Mouse (Mus musculus) thymus, adult 2 months (tissue): ENCODE data around the gene Emx1. TPM values are rescaled to one million over a fixed set of nuclear protein-coding genes. Genes with fewer than 3 reads are reported as not detected.
A peak's percentile ranks its signal among the peaks of the same experiment; 100 is the strongest.
"Not testable (repeated sequence)": the region's sequence is repeated elsewhere in the genome, so short reads cannot be mapped to it uniquely, and the experiment has no call there.

ENCODE experiments used
- DNase-seq: peaks from one replicate; pipeline ENCODE4 v3.0.0; 2021
- H3K27ac ChIP-seq: fragments of 200-500 bp; 2 replicates; pipeline ENCODE4 v1.5.1; 2012; ENCODE audit warnings: low read length, control low read depth; ENCODE audit not compliant: control insufficient read depth, insufficient read depth
- H3K27me3 ChIP-seq: fragments of 200-500 bp; 2 replicates; pipeline ENCODE4 v1.6.1; 2012; ENCODE audit warnings: mild to moderate bottlenecking, low read length, moderate library complexity, mixed read lengths; ENCODE audit not compliant: control insufficient read depth, insufficient read depth
- H3K36me3 ChIP-seq: fragments of 200-500 bp; 2 replicates; pipeline ENCODE4 v1.6.1; 2012; ENCODE audit warnings: mild to moderate bottlenecking, low read length, moderate library complexity; ENCODE audit not compliant: control insufficient read depth, insufficient read depth
- H3K4me1 ChIP-seq: fragments of 200-500 bp; replicated peaks from 2 replicates; pipeline ENCODE4 v1.6.1; 2012; ENCODE audit warnings: low read length; ENCODE audit not compliant: control insufficient read depth, insufficient read depth
- H3K4me3 ChIP-seq: fragments of 200-500 bp; 2 replicates; pipeline ENCODE4 v1.5.1; 2012; ENCODE audit warnings: mild to moderate bottlenecking, low read length, control low read depth, moderate library complexity; ENCODE audit not compliant: control insufficient read depth, insufficient read depth
- CTCF ChIP-seq: fragments of 200-500 bp; IDR thresholded peaks from 2 replicates; pipeline ENCODE4 v1.5.1; 2012; ENCODE audit warnings: mild to moderate bottlenecking, control low read depth, low read length, moderate library complexity, borderline replicate concordance; ENCODE audit not compliant: control insufficient read depth, poor library complexity, insufficient read depth; ENCODE audit errors: extremely low read depth
- POLR2A ChIP-seq: fragments of 200-500 bp; IDR thresholded peaks from 2 replicates; pipeline ENCODE4 v1.6.1; 2012; ENCODE audit warnings: mild to moderate bottlenecking, low read length, control low read depth, moderate library complexity; ENCODE audit not compliant: control insufficient read depth, poor library complexity, insufficient read depth; ENCODE audit errors: extremely low read depth
- WGBS: fragments of 180-500 bp; shearing (Covaris S2); methylation state at CpG from one replicate; pipeline ENCODE4 v1.1.7; 2018; 5-methylcytosine and 5-hydroxymethylcytosine counted together
- polyA plus RNA-seq: library from polyadenylated mRNA; depleted of rRNA; stranded (reverse); fragments of >200 nt; gene quantifications from 2 replicates; pipeline ENCODE4 v1.2.3, GENCODE M21; 2012; rRNA removed

The Emx1 gene
- 0.23 and 0.40 TPM in 2 replicates for polyA plus RNA-seq

DNA sequence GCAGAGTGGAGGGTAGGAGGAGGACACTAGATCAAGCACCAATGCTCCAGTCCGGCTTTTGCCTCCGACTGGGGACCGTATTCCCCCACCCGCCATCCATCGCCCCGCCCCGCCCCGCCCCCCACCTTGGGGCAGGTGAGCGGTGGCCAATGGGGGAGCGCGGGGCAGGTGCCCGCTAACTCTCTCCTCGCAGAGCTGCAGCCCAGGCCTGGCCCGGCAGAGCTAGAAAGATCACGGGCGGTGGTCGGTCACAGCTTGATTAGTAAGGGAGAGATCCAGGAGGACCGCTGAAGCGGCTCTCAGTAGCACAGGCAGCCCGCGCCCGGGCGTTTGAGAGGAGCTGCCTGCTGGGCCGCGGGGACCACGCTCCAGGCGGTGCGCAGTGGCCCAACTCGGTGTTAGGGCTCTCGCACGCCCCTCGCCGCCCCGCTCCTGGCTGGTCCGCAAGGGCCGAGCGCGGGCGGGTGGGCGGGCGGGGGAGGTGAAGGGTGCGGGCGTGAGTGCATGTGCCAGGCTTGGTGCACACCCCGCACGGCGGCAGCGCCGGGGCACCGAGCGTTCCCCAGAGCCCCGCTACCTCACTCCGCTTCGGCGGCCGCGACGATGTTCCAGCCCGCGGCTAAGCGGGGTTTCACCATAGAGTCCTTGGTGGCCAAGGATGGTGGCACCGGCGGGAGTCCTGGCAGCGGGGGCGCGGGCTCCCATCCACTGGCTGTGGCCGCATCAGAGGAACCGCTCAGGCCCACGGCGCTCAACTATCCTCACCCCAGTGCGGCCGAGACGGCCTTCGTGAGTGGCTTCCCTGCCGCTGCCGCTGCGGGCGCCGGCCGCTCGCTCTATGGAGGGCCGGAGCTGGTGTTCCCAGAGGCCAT lies at the start of gene Emx1:
TSS of gene Emx1 (plus strand) at position 99 of the 872 bp plus-strand sequence.
- DNase-seq: no peak
- TF ChIP-seq POLR2A: no peak
- no peak for TF ChIP-seq CTCF
- H3K4me3 ChIP-seq: no peak within 1 kb of the TSS
- H3K36me3 ChIP-seq: no peaks in the 10 kb centered on the region
- peaks cover 33% of the 10 kb centered on the region for H3K27me3 ChIP-seq
- WGBS: 6% methylated on average over 81 of the region's 81 CpGs
- H3K27ac ChIP-seq: no peak within 1 kb of the TSS
- no peaks in the 10 kb centered on the region for H3K4me1 ChIP-seq

DNA sequence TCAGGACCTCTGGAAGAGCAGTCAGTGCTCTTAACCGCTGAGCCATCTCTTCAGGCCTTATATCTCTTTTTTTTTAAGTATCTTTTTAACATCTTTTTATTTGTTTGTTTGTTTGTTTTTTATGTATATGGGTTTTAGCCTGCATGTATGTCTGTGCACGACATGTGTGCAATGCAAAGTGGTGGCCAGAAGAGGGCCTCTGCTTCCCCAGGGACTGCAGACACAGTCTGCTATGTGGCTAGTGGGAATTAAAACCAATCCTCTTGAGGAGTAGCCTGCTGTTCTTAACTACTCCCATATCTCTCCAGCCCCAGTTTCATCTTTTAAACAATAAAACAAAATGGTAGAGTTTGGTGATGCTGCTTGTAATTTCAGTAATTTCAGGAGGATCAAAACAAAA lies 47.7 kb upstream of the Emx1 start:
- 96% methylated on average over 2 of the region's 2 CpGs for WGBS
- Histone ChIP-seq H3K4me3 (no peak overlapping the region), H3K4me1 (peaks cover 3% of the 10 kb centered on the region; the same call in 1 of the 2 replicates), H3K36me3 (no peaks in the 10 kb centered on the region), H3K27ac (no peak overlapping the region), H3K27me3 (no peaks in the 10 kb centered on the region)
- no peak for TF ChIP-seq CTCF
- no peak for TF ChIP-seq POLR2A
- DNase-seq: no peak

DNA sequence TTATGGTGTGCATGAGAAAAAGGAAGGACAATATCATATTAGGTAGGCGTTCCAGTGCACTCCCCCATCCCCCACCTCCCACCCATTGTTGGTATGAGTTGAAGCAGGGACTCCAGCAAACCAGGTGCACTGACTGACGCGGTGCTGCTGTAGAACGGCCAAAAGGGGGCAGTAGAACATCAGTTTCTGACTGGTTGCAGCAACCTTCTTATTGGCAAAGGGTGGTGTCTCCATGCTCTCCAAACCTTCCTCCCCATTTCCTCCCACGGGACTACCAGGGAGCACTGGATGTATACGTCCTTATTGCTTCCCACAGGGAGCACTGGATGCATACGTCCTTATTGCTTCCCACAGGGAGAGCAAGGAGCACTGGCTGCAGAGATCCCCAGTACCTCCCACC lies 46.2 kb upstream of the Emx1 start:
- not testable (repeated sequence) for H3K27ac ChIP-seq, H3K4me1 ChIP-seq, H3K36me3 ChIP-seq, H3K27me3 ChIP-seq, H3K4me3 ChIP-seq
- WGBS: 12% methylated on average over 7 of the region's 7 CpGs
- DNase-seq: peak; percentile 52

DNA sequence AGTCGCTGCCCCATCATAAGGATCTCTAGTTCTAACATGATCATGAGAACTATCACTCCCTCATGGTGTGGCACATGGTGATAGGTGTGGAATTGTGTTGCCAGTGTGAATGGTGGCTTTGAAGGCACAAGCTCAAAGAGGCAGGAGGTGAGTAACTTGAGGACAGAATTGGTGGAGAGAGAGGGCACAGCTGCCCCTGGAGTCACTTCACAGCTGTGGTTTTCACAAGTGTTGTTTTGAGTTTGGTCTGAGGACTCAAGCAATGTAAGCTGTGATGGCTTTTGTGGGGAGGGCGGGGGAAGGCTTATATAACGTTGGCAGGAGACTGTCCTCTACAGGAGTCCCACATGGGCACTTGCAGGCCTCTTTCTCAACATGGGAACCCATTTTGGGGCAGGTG lies 42.8 kb upstream of the Emx1 start:
- DNase-seq: no peak
- 63% methylated on average over 3 of the region's 3 CpGs for WGBS
- H3K4me1 ChIP-seq: no peaks in the 10 kb centered on the region
- no peak for TF ChIP-seq POLR2A
- no peak for TF ChIP-seq CTCF
- H3K27me3 ChIP-seq: no peaks in the 10 kb centered on the region
- H3K27ac ChIP-seq: no peak overlapping the region
- H3K4me3 ChIP-seq: no peak overlapping the region
- H3K36me3 ChIP-seq: no peaks in the 10 kb centered on the region

DNA sequence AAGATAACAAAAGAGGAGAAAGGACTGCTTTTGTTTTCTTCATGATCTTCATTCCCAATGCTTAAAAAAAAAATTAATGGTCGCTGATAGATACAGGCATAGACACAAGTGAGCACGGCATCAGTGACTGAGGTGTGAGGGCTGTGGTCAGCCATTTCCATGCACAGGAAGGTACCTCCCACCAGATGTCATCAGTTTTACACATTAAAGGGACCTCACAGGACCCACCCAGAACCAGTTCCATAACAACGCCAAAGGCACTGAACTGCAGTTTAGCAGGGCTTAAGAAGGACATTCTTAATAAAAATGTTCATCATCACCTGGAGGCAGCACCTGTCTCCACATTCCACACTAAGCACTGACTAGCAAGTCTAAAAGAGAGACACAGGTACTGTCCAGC lies 39.6 kb upstream of the Emx1 start:
- no peaks in the 10 kb centered on the region for H3K4me1 ChIP-seq
- TF ChIP-seq CTCF (no peak), POLR2A (no peak)
- no peak overlapping the region for H3K27ac ChIP-seq
- DNase-seq: no peak
- 36% methylated on average over 3 of the region's 3 CpGs for WGBS
- no peaks in the 10 kb centered on the region for H3K36me3 ChIP-seq
- H3K4me3 ChIP-seq: no peak overlapping the region
- no peaks in the 10 kb centered on the region for H3K27me3 ChIP-seq

DNA sequence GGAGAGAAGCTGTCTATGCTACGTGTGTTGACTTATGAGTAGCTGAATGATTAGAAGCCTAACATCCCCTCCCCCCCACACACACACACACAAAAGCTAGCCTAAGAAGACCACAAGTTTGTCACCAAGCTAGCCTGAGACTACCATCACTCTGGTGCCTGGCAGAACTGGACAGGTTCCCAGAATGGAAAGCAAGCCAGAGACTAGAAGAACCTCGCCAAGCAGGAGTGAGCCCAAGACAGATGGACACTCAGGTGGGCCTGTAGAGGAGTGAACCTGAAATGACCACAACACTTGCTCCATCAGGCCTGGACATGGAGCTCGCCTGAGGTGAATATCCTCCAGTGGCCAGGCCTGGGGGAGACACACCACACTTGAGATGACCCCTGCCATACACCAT lies 36.9 kb upstream of the Emx1 start:
- Histone ChIP-seq H3K4me3 (no peak overlapping the region), H3K4me1 (no peaks in the 10 kb centered on the region), H3K27me3 (peaks cover 4% of the 10 kb centered on the region; the same call in 1 of the 2 replicates), H3K36me3 (no peaks in the 10 kb centered on the region), H3K27ac (no peak overlapping the region)
- no peak for TF ChIP-seq CTCF
- no peak for TF ChIP-seq POLR2A
- 82% methylated on average over 3 of the region's 3 CpGs for WGBS
- no peak for DNase-seq

DNA sequence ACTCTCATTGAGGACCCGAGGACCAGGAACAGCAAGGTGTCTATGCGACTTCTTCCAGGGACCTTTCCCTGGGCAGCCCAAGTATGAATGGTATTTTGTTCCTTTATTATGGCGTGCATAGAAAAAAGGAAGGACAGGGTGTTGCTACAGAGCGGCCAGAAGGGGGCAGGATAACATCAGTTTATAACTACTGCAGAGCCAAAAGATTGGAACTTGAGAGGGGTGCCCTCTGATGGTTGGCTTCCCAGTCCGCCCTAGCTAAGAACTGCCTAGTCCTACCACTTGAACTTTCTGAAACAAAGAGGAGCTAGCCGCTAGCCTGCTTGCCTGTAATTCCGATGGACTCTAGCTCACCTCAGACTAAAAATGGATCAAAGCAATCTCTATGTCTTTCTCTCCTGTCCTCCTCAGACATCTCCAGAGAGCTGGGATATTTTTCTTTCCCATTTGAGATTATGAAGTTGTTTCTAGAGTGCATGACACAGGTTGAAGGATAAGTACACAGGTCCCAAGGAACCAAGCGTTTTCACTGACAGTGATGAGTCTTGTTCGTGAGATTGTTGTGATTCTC lies 33.2 kb upstream of the Emx1 start:
- Histone ChIP-seq H3K36me3 (no peaks in the 10 kb centered on the region), H3K4me1 (no peaks in the 10 kb centered on the region), H3K27ac (no peak overlapping the region), H3K4me3 (no peak overlapping the region), H3K27me3 (peaks cover 4% of the 10 kb centered on the region; the same call in 1 of the 2 replicates)
- no peak for TF ChIP-seq CTCF
- no peak for TF ChIP-seq POLR2A
- peak; percentile 76 for DNase-seq
- WGBS: 18% methylated on average over 9 of the region's 9 CpGs
